Mouse (Mus musculus) frontal cortex, adult (tissue): Measurements from ENCODE around the gene Gm2696.
"Not testable (repeated sequence)": the region's sequence is repeated elsewhere in the genome, so short reads cannot be mapped to it uniquely, and the experiment has no call there.

Experiments used
- ATAC-seq: cut with Nextera tagmentation; 2 replicates; pipeline ENCODE4 v1.9.2; 2017; ENCODE audit warnings: mild to moderate bottlenecking, moderate library complexity, mixed read lengths; ENCODE audit not compliant: low TSS enrichment

The Gm2696 gene

GRCm38 (mm10) chr10:77814382-77814781, at the start of gene Gm2696:
Gene Gm2696, plus strand, starts transcription at chr10:77814682.
- no peak for ATAC-seq

- no peak for ATAC-seq
Measured at GRCm38 (mm10) chr10:77769727-77770126, 44.8 kb upstream of the Gm2696 start.

- not testable (repeated sequence) for ATAC-seq
Measured at GRCm38 (mm10) chr10:77771225-77771624, 43.3 kb upstream of the Gm2696 start, which contains the start of gene Gm3238. Gene Gm3238, minus strand, starts transcription at chr10:77771325.

- ATAC-seq = not testable (repeated sequence)
Measured at GRCm38 (mm10) chr10:77772142-77772541, 42.3 kb upstream of the Gm2696 start.

GRCm38 (mm10) chr10:77776844-77777243, 37.6 kb upstream of the Gm2696 start, which contains the start of gene Gm7138:
Gene Gm7138, minus strand, starts transcription at chr10:77776944.
- ATAC-seq = not testable (repeated sequence)

GRCm38 (mm10) chr10:77782442-77782841, 32.0 kb upstream of the Gm2696 start, which contains the start of gene Gm3250:
Gene Gm3250, minus strand, starts transcription at chr10:77782542.
- ATAC-seq = not testable (repeated sequence)

- ATAC-seq = not testable (repeated sequence)
Measured at GRCm38 (mm10) chr10:77783396-77783795, 31.1 kb upstream of the Gm2696 start.

GRCm38 (mm10) chr10:77787876-77788275, 26.6 kb upstream of the Gm2696 start, which contains the start of gene Gm7137:
Gene Gm7137, minus strand, starts transcription at chr10:77788200.
- not testable (repeated sequence) for ATAC-seq

GRCm38 (mm10) chr10:77788621-77789020, 25.9 kb upstream of the Gm2696 start:
- ATAC-seq = no peak

GRCm38 (mm10) chr10:77794976-77795375, 19.5 kb upstream of the Gm2696 start, which contains the start of gene Gm9639:
Gene Gm9639, minus strand, starts transcription at chr10:77795076.
- ATAC-seq = no peak

- no peak for ATAC-seq
Measured at GRCm38 (mm10) chr10:77797677-77798076, 16.8 kb upstream of the Gm2696 start.

GRCm38 (mm10) chr10:77798164-77798920, 16.1 kb upstream of the Gm2696 start:
- not testable (repeated sequence) for ATAC-seq

GRCm38 (mm10) chr10:77798921-77799508, 15.5 kb upstream of the Gm2696 start, which contains the start of gene Gm19668:
Gene Gm19668, minus strand, starts transcription at chr10:77799133.
- ATAC-seq = no peak

- ATAC-seq = no peak
Measured at GRCm38 (mm10) chr10:77804095-77804494, 10.4 kb upstream of the Gm2696 start.

- ATAC-seq = no peak
Measured at GRCm38 (mm10) chr10:77811743-77812142, 2.7 kb upstream of the Gm2696 start, which contains the start of gene Gm9507. Gene Gm9507, minus strand, starts transcription at chr10:77811843.

GRCm38 (mm10) chr10:77815514-77815913, 1.0 kb downstream of the Gm2696 start:
- ATAC-seq = no peak

- ATAC-seq = no peak
Measured at GRCm38 (mm10) chr10:77818523-77818922, 4.0 kb downstream of the Gm2696 start.

- ATAC-seq = no peak
Measured at GRCm38 (mm10) chr10:77819203-77819602, 4.7 kb downstream of the Gm2696 start.

GRCm38 (mm10) chr10:77826951-77827350, 12.5 kb downstream of the Gm2696 start, which contains the start of gene Krtap10-4:
Gene Krtap10-4, minus strand, starts transcription at chr10:77827095.
- ATAC-seq = no peak

GRCm38 (mm10) chr10:77835647-77836046, 21.2 kb downstream of the Gm2696 start, which contains the start of gene Krtap10-10:
Gene Krtap10-10, plus strand, starts transcription at chr10:77835947.
- no peak for ATAC-seq

GRCm38 (mm10) chr10:77839006-77839405, 24.5 kb downstream of the Gm2696 start:
- ATAC-seq = no peak

GRCm38 (mm10) chr10:77846503-77846902, 32.0 kb downstream of the Gm2696 start, which contains the start of gene Gm36176:
Gene Gm36176, plus strand, starts transcription at chr10:77846803.
- ATAC-seq = no peak
